Mouse (Mus musculus): ENCODE data around the gene Smarcc2. TPM values are rescaled to one million over a fixed set of nuclear protein-coding genes. Genes with fewer than 3 reads are reported as not detected.
"Not testable (repeated sequence)": the region's sequence is repeated elsewhere in the genome, so short reads cannot be mapped to it uniquely, and the experiment has no call there.

Smarcc2 gene
- total RNA-seq, 2 experiments from 2014 or later, result 238 to 245 TPM

GRCm38 (mm10) chr10:128490912-128491311 lies 31.9 kb downstream of the Smarcc2 start:
- intact Hi-C loops (cut with DNase I), result loop anchor here (5.0 kb wide), 2 partner anchors 34 to 56 kb away; partner anchors contain the start of genes Rpl41, Smarcc2 and Zc3h10
- no peak for DNase-seq (ENCODE audit: low spot score in 2 of 2)

GRCm38 (mm10) chr10:128491495-128491894 lies 32.4 kb downstream of the Smarcc2 start:
- intact Hi-C loops (cut with DNase I), result loop anchor here (5.0 kb wide), 2 partner anchors 34 to 56 kb away; partner anchors contain the start of genes Rpl41, Smarcc2 and Zc3h10
- DNase-seq (ENCODE audit: low spot score in 2 of 2), result peak in 1 of 2 experiments; percentile 27

DNA sequence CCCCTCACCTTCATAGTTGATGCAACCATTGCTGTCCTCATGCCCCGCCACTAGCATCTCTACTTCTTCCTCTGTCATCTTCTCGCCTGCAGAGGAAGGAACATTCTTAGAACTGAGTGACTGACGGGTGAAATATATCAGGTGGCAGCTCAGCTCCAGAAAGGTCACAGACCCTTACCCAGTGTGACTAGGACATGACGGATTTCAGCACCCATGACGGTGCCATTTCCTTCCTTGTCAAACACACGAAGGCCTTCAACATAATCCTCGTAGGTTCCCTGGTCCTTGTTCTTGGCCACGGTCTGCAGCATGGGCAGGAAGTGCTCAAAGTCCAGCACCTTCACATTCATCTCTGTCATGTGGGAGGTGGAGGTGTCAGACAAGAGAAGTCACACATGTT lies 33.0 kb downstream of the Smarcc2 start:
- DNase-seq (ENCODE audit: low spot score in 2 of 2), result not testable (repeated sequence)
- intact Hi-C loops (cut with DNase I), result loop anchor here (5.0 kb wide), 2 partner anchors 35 to 55 kb away; partner anchors contain the start of genes Rpl41, Smarcc2 and Zc3h10

- DNase-seq (ENCODE audit: low spot score in 2 of 2), result peak; percentile 61 to 66
- intact Hi-C loops (cut with DNase I), result loop anchor here (5.0 kb wide), 2 partner anchors 35 to 55 kb away; partner anchors contain the start of genes Rpl41, Smarcc2 and Zc3h10
Observed at GRCm38 (mm10) chr10:128492633-128493311, 33.7 kb downstream of the Smarcc2 start.

GRCm38 (mm10) chr10:128493319-128493694 lies 34.3 kb downstream of the Smarcc2 start:
- no peak for DNase-seq (ENCODE audit: low spot score in 2 of 2)
- intact Hi-C loops (cut with DNase I), result loop anchor here (5.0 kb wide), 2 partner anchors 36 to 54 kb away; partner anchors contain the start of genes Rpl41, Smarcc2 and Zc3h10

GRCm38 (mm10) chr10:128493695-128494666 lies 34.9 kb downstream of the Smarcc2 start, which contains the start of gene Myl6:
Myl6 (minus strand) TSS chr10:128494145.
- DNase-seq (ENCODE audit: low spot score in 2 of 2), result peak; percentile 95 to 97
- intact Hi-C loops (cut with DNase I), result loop anchor here (5.0 kb wide), 2 partner anchors 37 to 53 kb away; partner anchors contain the start of genes Rpl41, Smarcc2 and Zc3h10

- no peak for DNase-seq (ENCODE audit: low spot score in 2 of 2)
- intact Hi-C loops (cut with DNase I), result loop anchor here (5.0 kb wide), 2 partner anchors 37 to 53 kb away; partner anchors contain the start of genes Rpl41, Smarcc2 and Zc3h10
Observed at GRCm38 (mm10) chr10:128494667-128495245, 35.7 kb downstream of the Smarcc2 start.

- intact Hi-C loops (cut with DNase I), result no loop called here
- no peak for DNase-seq (ENCODE audit: low spot score in 2 of 2)
Observed at GRCm38 (mm10) chr10:128495270-128495669, 36.2 kb downstream of the Smarcc2 start.

DNA sequence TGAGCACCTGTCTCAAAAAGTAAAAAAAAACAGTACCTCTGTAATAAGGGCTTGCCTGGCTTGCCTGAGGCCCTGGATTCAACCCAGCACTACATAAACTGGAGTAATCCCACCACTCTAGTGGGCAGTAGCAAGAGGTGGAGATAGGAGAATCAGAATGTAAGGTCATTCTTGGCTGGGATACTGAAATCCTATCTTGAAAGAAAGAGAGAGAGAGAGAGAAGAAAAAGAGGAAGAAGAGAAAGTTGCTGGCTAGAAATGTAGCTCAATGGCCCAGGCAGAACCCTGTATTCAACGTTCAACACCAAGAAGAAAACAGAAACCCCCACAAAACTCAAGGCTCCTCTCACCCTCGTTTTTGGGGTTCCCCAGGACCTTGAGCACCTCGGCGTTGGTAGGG lies 36.9 kb downstream of the Smarcc2 start:
- no peak for DNase-seq (ENCODE audit: low spot score in 2 of 2)
- intact Hi-C loops (cut with DNase I), result no loop called here

- intact Hi-C loops (cut with DNase I), result no loop called here
- DNase-seq (ENCODE audit: low spot score in 2 of 2), result no peak
Observed at GRCm38 (mm10) chr10:128496509-128497077, 37.5 kb downstream of the Smarcc2 start.

- intact Hi-C loops (cut with DNase I), result no loop called here
- DNase-seq (ENCODE audit: low spot score in 2 of 2), result no peak
Observed at GRCm38 (mm10) chr10:128497134-128497737, 38.2 kb downstream of the Smarcc2 start.

- DNase-seq (ENCODE audit: low spot score in 2 of 2), result peak; percentile 93 to 94
- intact Hi-C loops (cut with DNase I), result no loop called here
Observed at GRCm38 (mm10) chr10:128498590-128498989, 39.5 kb downstream of the Smarcc2 start, which contains the start of gene Myl6b. Myl6b (minus strand) TSS chr10:128498685.

DNA sequence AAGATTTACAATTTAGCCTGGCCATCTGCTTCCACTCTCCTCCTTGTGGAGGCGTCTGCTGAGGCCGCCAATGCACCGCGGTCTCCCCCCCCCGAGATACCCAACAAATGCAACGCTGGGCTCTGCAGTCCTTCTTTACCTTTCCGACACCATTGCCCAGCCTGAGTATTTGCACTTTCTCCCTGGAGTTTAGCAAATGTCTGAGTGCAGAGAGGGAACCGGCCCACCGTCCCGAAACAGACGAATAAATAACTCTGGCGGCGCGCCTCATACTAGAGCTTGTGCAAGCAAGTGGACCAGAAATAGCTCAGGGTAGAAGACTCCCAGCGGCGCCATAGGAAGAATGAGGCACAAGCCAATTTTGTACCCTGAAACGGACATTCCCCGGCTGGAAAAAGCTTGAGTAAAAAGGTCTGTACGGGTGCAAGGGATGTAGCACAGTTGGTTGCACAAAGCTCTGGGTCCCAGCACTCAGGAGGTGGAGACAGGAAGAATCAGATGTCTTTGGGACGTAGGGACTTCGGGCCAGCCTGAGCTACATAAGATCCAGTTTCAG lies 40.1 kb downstream of the Smarcc2 start:
- DNase-seq (ENCODE audit: low spot score in 2 of 2), result peak; percentile 68 to 71
- intact Hi-C loops (cut with DNase I), result no loop called here

GRCm38 (mm10) chr10:128502341-128502740 lies 43.3 kb downstream of the Smarcc2 start:
- no peak for DNase-seq (ENCODE audit: low spot score in 2 of 2)
- intact Hi-C loops (cut with DNase I), result no loop called here

- DNase-seq (ENCODE audit: low spot score in 2 of 2), result no peak
- intact Hi-C loops (cut with DNase I), result no loop called here
Observed at GRCm38 (mm10) chr10:128503532-128503931, 44.5 kb downstream of the Smarcc2 start.

GRCm38 (mm10) chr10:128504012-128504411 lies 45.0 kb downstream of the Smarcc2 start:
- no peak for DNase-seq (ENCODE audit: low spot score in 2 of 2)
- intact Hi-C loops (cut with DNase I), result no loop called here

DNA sequence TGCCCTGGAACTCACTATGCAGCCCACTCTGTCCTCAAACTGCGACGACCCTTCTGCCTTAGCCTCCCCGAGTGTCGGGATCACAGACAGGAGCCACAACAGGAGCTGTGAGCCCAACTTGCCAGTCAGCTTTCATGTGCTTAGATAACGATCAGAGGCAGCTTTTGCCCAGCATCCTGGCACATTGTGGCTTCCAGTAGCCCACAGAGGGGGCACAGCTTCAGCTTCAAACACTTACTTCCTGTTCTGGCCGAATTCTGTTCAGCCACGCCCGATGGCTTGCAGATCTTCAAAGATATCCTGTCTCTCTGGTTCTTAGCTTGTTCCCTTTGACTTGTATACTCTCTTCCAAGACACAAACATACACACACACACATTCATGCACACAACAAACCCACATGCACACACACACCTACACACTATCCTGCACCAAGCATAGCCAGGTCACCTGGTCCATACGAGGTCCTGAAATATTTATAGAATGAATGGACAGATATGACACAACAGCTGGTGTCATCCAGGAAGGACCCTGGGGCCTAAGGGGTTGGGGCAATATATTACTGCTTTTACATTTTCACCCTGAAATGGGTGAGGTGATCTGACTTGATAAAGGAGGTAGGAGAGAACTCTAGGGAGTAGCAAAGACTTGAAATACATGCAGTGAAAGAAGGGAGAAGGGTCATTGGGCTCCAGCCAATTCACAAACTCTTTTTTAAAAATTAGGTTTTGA lies 45.8 kb downstream of the Smarcc2 start:
- DNase-seq (ENCODE audit: low spot score in 2 of 2), result no peak
- intact Hi-C loops (cut with DNase I), result no loop called here

DNA sequence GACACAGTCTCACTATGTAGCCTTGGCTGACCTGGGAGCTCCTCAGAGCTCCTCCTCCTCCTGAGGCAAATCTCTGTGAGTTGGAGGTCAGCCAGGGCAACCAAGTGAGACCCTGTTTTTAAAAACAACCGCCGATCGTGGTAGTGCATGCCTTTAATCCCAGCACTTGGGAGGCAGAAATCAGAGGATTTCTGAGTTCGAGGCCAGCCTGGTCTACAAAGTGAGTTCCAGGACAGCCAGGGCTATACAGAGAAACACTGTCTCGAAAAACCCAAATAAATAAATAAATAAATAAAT lies 46.3 kb downstream of the Smarcc2 start:
- intact Hi-C loops (cut with DNase I), result not testable (repeated sequence)

More for the DNA sequence above, 46.3 kb downstream of the Smarcc2 start:
- not testable (repeated sequence) for DNase-seq (ENCODE audit: low spot score in 2 of 2)

All from left cerebral cortex, postnatal 36 days (tissue).